Mouse (Mus musculus): ENCODE measurements at regions not wholly inside any gene's neighbourhood (a gene's known extent, or its start where the extent isn't known, plus 50 kb on each side); places are given as distances from the start of the nearest gene placed in this dataset.

- TF ChIP-seq NANOG (IDR thresholded peaks at IDR 0.05; ENCODE audit: borderline replicate concordance, low read length) = no peak
- no peak for TF ChIP-seq POU5F1 (IDR thresholded peaks at IDR 0.05; ENCODE audit: borderline replicate concordance, low read length)
- no peak for TF ChIP-seq CTCF (conservative IDR thresholded peaks at IDR 0.05; ENCODE audit: low read length)
- Histone ChIP-seq H3K27me3 (ENCODE audit: insufficient read depth, low read length) (no peaks in the 10 kb centered on the region), H3K36me3 (ENCODE audit: insufficient read depth, low read length) (no peaks in the 10 kb centered on the region), H3K4me1 (replicated peaks; ENCODE audit: low read depth, low read length) (peaks cover 16% of the 10 kb centered on the region), H3K9me3 (ENCODE audit: low read length) (no peaks in the 10 kb centered on the region), H3K4me3 (replicated peaks; ENCODE audit: low read length) (no peak overlapping the region)
Measured at GRCm38 (mm10) chr13:35395192-35395591, 264.4 kb upstream of the Cdyl start.

GRCm38 (mm10) chr13:35395630-35396029 lies 264.0 kb upstream of the Cdyl start:
- H3K9me3 ChIP-seq (ENCODE audit: low read length) = no peaks in the 10 kb centered on the region
- no peak overlapping the region for H3K4me3 ChIP-seq (replicated peaks; ENCODE audit: low read length)
- no peaks in the 10 kb centered on the region for H3K27me3 ChIP-seq (ENCODE audit: insufficient read depth, low read length)
- H3K4me1 ChIP-seq (replicated peaks; ENCODE audit: low read depth, low read length) = peaks cover 16% of the 10 kb centered on the region
- TF ChIP-seq NANOG (IDR thresholded peaks at IDR 0.05; ENCODE audit: borderline replicate concordance, low read length) = peak; percentile 68; the same call in 1 of the 2 replicates
- TF ChIP-seq POU5F1 (IDR thresholded peaks at IDR 0.05; ENCODE audit: borderline replicate concordance, low read length) = no peak
- H3K36me3 ChIP-seq (ENCODE audit: insufficient read depth, low read length) = no peaks in the 10 kb centered on the region

GRCm38 (mm10) chr13:35397166-35397565 lies 262.5 kb upstream of the Cdyl start:
- H3K4me3 ChIP-seq (replicated peaks; ENCODE audit: low read length) = no peak overlapping the region
- H3K9me3 ChIP-seq (ENCODE audit: low read length) = 0 out of 2 replicates have a peak, but pooled peaks cover 3% of the 10 kb centered on the region
- H3K36me3 ChIP-seq (ENCODE audit: insufficient read depth, low read length) = no peaks in the 10 kb centered on the region
- H3K4me1 ChIP-seq (replicated peaks; ENCODE audit: low read depth, low read length) = peaks cover 16% of the 10 kb centered on the region
- no peak for TF ChIP-seq POU5F1 (IDR thresholded peaks at IDR 0.05; ENCODE audit: borderline replicate concordance, low read length)
- TF ChIP-seq NANOG (IDR thresholded peaks at IDR 0.05; ENCODE audit: borderline replicate concordance, low read length) = no peak
- TF ChIP-seq CTCF (conservative IDR thresholded peaks at IDR 0.05; ENCODE audit: low read length) = no peak
- H3K27me3 ChIP-seq (ENCODE audit: insufficient read depth, low read length) = no peaks in the 10 kb centered on the region

- Histone ChIP-seq H3K4me3 (replicated peaks; ENCODE audit: low read length) (no peak overlapping the region), H3K27me3 (ENCODE audit: insufficient read depth, low read length) (no peaks in the 10 kb centered on the region), H3K36me3 (ENCODE audit: insufficient read depth, low read length) (no peaks in the 10 kb centered on the region), H3K4me1 (replicated peaks; ENCODE audit: low read depth, low read length) (peaks cover 16% of the 10 kb centered on the region), H3K9me3 (ENCODE audit: low read length) (0 out of 2 replicates have a peak, but pooled peaks cover 3% of the 10 kb centered on the region)
- TF ChIP-seq POU5F1 (IDR thresholded peaks at IDR 0.05; ENCODE audit: borderline replicate concordance, low read length) = no peak
- no peak for TF ChIP-seq CTCF (conservative IDR thresholded peaks at IDR 0.05; ENCODE audit: low read length)
- TF ChIP-seq NANOG (IDR thresholded peaks at IDR 0.05; ENCODE audit: borderline replicate concordance, low read length) = no peak
Measured at GRCm38 (mm10) chr13:35398192-35398591, 261.4 kb upstream of the Cdyl start.

GRCm38 (mm10) chr13:35402856-35403255 lies 256.8 kb upstream of the Cdyl start:
- no peaks in the 10 kb centered on the region for H3K4me1 ChIP-seq (replicated peaks; ENCODE audit: low read depth, low read length)
- H3K36me3 ChIP-seq (ENCODE audit: insufficient read depth, low read length) = no peaks in the 10 kb centered on the region
- H3K9me3 ChIP-seq (ENCODE audit: low read length) = 0 out of 2 replicates have a peak, but pooled peaks cover 3% of the 10 kb centered on the region
- TF ChIP-seq NANOG (IDR thresholded peaks at IDR 0.05; ENCODE audit: borderline replicate concordance, low read length) (no peak), POU5F1 (IDR thresholded peaks at IDR 0.05; ENCODE audit: borderline replicate concordance, low read length) (no peak), CTCF (conservative IDR thresholded peaks at IDR 0.05; ENCODE audit: low read length) (no peak)
- H3K4me3 ChIP-seq (replicated peaks; ENCODE audit: low read length) = no peak overlapping the region
- H3K27me3 ChIP-seq (ENCODE audit: insufficient read depth, low read length) = no peaks in the 10 kb centered on the region

- Histone ChIP-seq H3K4me3 (replicated peaks; ENCODE audit: low read length) (no peak overlapping the region), H3K27me3 (ENCODE audit: insufficient read depth, low read length) (no peaks in the 10 kb centered on the region), H3K36me3 (ENCODE audit: insufficient read depth, low read length) (no peaks in the 10 kb centered on the region), H3K4me1 (replicated peaks; ENCODE audit: low read depth, low read length) (no peaks in the 10 kb centered on the region), H3K9me3 (ENCODE audit: low read length) (0 out of 2 replicates have a peak, but pooled peaks cover 3% of the 10 kb centered on the region)
- TF ChIP-seq POU5F1 (IDR thresholded peaks at IDR 0.05; ENCODE audit: borderline replicate concordance, low read length) = no peak
- TF ChIP-seq NANOG (IDR thresholded peaks at IDR 0.05; ENCODE audit: borderline replicate concordance, low read length) = no peak
- no peak for TF ChIP-seq CTCF (conservative IDR thresholded peaks at IDR 0.05; ENCODE audit: low read length)
Measured at GRCm38 (mm10) chr13:35404428-35404827, 255.2 kb upstream of the Cdyl start.

GRCm38 (mm10) chr13:35405384-35405783 lies 254.2 kb upstream of the Cdyl start:
- Histone ChIP-seq H3K36me3 (ENCODE audit: insufficient read depth, low read length) (no peaks in the 10 kb centered on the region), H3K4me1 (replicated peaks; ENCODE audit: low read depth, low read length) (no peaks in the 10 kb centered on the region), H3K9me3 (ENCODE audit: low read length) (0 out of 2 replicates have a peak, but pooled peaks cover 3% of the 10 kb centered on the region), H3K27me3 (ENCODE audit: insufficient read depth, low read length) (no peaks in the 10 kb centered on the region), H3K4me3 (replicated peaks; ENCODE audit: low read length) (no peak overlapping the region)
- no peak for TF ChIP-seq NANOG (IDR thresholded peaks at IDR 0.05; ENCODE audit: borderline replicate concordance, low read length)
- TF ChIP-seq POU5F1 (IDR thresholded peaks at IDR 0.05; ENCODE audit: borderline replicate concordance, low read length) = no peak
- TF ChIP-seq CTCF (conservative IDR thresholded peaks at IDR 0.05; ENCODE audit: low read length) = no peak

- Histone ChIP-seq H3K4me1 (replicated peaks; ENCODE audit: low read depth, low read length) (no peaks in the 10 kb centered on the region), H3K27me3 (ENCODE audit: insufficient read depth, low read length) (no peaks in the 10 kb centered on the region), H3K9me3 (ENCODE audit: low read length) (peaks cover 6% of the 10 kb centered on the region), H3K4me3 (replicated peaks; ENCODE audit: low read length) (no peak overlapping the region), H3K36me3 (ENCODE audit: insufficient read depth, low read length) (no peaks in the 10 kb centered on the region)
- no peak for TF ChIP-seq POU5F1 (IDR thresholded peaks at IDR 0.05; ENCODE audit: borderline replicate concordance, low read length)
- TF ChIP-seq CTCF (conservative IDR thresholded peaks at IDR 0.05; ENCODE audit: low read length) = no peak
- TF ChIP-seq NANOG (IDR thresholded peaks at IDR 0.05; ENCODE audit: borderline replicate concordance, low read length) = no peak
Measured at GRCm38 (mm10) chr13:35417500-35417899, 242.1 kb upstream of the Cdyl start.

- no peak overlapping the region for H3K4me3 ChIP-seq (replicated peaks; ENCODE audit: low read length)
- TF ChIP-seq POU5F1 (IDR thresholded peaks at IDR 0.05; ENCODE audit: borderline replicate concordance, low read length) = no peak
- TF ChIP-seq NANOG (IDR thresholded peaks at IDR 0.05; ENCODE audit: borderline replicate concordance, low read length) = no peak
- no peak for TF ChIP-seq CTCF (conservative IDR thresholded peaks at IDR 0.05; ENCODE audit: low read length)
Measured at GRCm38 (mm10) chr13:35420076-35420475, 239.6 kb upstream of the Cdyl start.

More at GRCm38 (mm10) chr13:35420076-35420475, 239.6 kb upstream of the Cdyl start:
- Histone ChIP-seq H3K9me3 (ENCODE audit: low read length) (no peaks in the 10 kb centered on the region), H3K4me1 (replicated peaks; ENCODE audit: low read depth, low read length) (no peaks in the 10 kb centered on the region), H3K27me3 (ENCODE audit: insufficient read depth, low read length) (no peaks in the 10 kb centered on the region), H3K36me3 (ENCODE audit: insufficient read depth, low read length) (no peaks in the 10 kb centered on the region)
